Mouse (Mus musculus) heart, embryonic 12.5 days (tissue): ENCODE results near the gene Sept9. TPM values are rescaled to one million over a fixed set of nuclear protein-coding genes. Genes with fewer than 3 reads are reported as not detected.

Experiments used
- ATAC-seq: fragments of 200-750 bp; cut with Nextera tagmentation; 2 replicates; pipeline ENCODE4 v1.8.0; 2017; ENCODE audit warnings: moderate TSS enrichment, moderate library complexity; ENCODE audit not compliant: insufficient number of reproducible peaks, low FRiP score
- H3K27ac ChIP-seq: fragments of 300-500 bp; sonication (generic); 2 replicates; pipeline ENCODE4 v1.5.1; 2016; ENCODE audit warnings: mild to moderate bottlenecking, moderate library complexity; ENCODE audit not compliant: poor library complexity, severe bottlenecking
- H3K27me3 ChIP-seq: fragments of 300-500 bp; sonication (generic); replicated peaks from 2 replicates; pipeline ENCODE4 v1.6.1; 2016; ENCODE audit warnings: mild to moderate bottlenecking, moderate library complexity
- H3K36me3 ChIP-seq: fragments of 300-500 bp; sonication (generic); 2 replicates; pipeline ENCODE4 v1.6.1; 2016; ENCODE audit warnings: mild to moderate bottlenecking, moderate library complexity
- H3K4me1 ChIP-seq: fragments of 300-500 bp; sonication (generic); replicated peaks from 2 replicates; pipeline ENCODE4 v1.6.1; 2016; ENCODE audit warnings: mild to moderate bottlenecking
- H3K4me2 ChIP-seq: fragments of 300-500 bp; sonication (generic); 2 replicates; pipeline ENCODE4 v1.6.1; 2016; ENCODE audit warnings: mild to moderate bottlenecking, moderate library complexity
- H3K4me3 ChIP-seq: fragments of 300-500 bp; sonication (generic); 2 replicates; pipeline ENCODE4 v1.5.1; 2016; ENCODE audit warnings: mild to moderate bottlenecking
- H3K9ac ChIP-seq: fragments of 300-500 bp; sonication (generic); 2 replicates; pipeline ENCODE4 v1.6.1; 2016; ENCODE audit warnings: mild to moderate bottlenecking, moderate library complexity
- H3K9me3 ChIP-seq: fragments of 300-500 bp; sonication (generic); replicated peaks from 2 replicates; pipeline ENCODE4 v1.6.1; 2016; ENCODE audit warnings: mild to moderate bottlenecking, moderate library complexity
- WGBS: fragments of 180-500 bp; shearing (Covaris S2); methylation state at CpG from one replicate; pipeline ENCODE4 v1.1.7; 2016; 5-methylcytosine and 5-hydroxymethylcytosine counted together
- polyA plus RNA-seq: library from polyadenylated mRNA; unstranded; fragments of >200 nt; fragmentation: Nextera tagmentation; extraction: Ambion mirVana; gene quantifications from 2 replicates; pipeline ENCODE4 v1.2.1, GENCODE M21; 2016

The Sept9 gene
- polyA plus RNA-seq, 1 experiment from 2014 or later, result 103 TPM

DNA sequence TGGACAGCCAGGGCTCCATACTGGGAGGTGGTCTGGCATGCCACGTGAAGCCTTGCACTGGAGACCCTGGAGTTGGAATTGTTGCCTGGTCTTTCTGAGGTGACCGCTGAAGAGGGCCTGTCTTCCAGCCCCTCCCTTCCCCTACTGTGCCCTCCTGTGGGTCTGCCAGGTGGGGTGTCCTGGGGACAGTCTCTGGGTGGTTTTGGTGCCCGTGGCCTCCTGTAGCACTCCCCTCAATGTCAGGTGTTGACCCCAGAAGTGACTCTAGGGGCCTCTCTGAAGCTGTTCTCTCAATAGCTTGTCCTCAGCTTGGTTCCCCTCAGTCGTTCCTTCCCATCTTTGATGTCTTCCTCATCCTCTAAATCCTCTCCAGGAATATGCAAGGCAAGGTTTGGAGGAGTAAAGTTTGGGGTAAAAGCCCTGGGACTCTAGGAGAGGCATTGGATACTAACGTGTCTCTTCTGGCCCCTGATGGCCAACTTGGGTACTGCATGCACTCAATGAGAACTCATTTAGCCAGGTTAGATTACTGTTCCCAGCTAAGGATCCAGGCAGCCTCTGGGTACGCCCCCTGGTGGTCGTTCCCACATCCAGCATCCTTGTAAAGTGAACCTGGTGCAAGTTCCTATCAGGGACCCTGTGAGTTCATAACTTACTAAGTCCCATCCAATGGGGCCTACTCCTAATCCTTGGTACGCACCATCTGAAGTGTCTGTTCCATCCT is 158.6 kb downstream of the Sept9 start:
- ATAC-seq, result no peak
- Histone ChIP-seq H3K4me1 (no peaks in the 10 kb centered on the region), H3K27me3 (no peaks in the 10 kb centered on the region), H3K27ac (no peak overlapping the region), H3K4me3 (no peak overlapping the region), H3K9ac (no peak overlapping the region), H3K9me3 (0 out of 2 replicates have a peak, but pooled peaks cover 8% of the 10 kb centered on the region), H3K36me3 (peaks cover 85% of the 10 kb centered on the region), H3K4me2 (no peak overlapping the region)
- 40% methylated on average over 8 of the region's 8 CpGs for WGBS

DNA sequence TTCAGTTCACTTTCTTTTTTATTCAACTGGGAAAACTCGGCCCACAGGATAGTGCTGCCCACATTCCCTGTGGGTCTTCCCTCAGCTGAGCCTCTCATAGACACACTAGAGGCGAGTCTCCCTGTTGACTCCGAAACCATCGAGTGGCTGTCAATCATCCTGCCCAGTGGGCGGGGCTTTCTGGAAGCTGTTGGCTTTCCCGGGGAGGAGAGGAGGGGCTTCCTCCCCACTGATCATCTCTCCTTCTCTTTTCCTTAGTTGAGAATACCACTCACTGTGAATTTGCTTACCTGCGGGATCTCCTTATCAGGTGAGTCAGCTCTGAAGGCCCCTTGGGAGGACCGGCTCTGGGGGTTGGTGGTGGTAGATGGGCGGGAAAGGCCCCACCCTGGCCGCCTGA is 159.7 kb downstream of the Sept9 start:
- peaks cover 77% of the 10 kb centered on the region for H3K36me3 ChIP-seq
- H3K9me3 ChIP-seq, result 0 out of 2 replicates have a peak, but pooled peaks cover 8% of the 10 kb centered on the region
- no peaks in the 10 kb centered on the region for H3K4me1 ChIP-seq
- no peak overlapping the region for H3K9ac ChIP-seq
- no peaks in the 10 kb centered on the region for H3K27me3 ChIP-seq
- H3K27ac ChIP-seq, result no peak overlapping the region
- no peak overlapping the region for H3K4me2 ChIP-seq
- ATAC-seq, result no peak
- no peak overlapping the region for H3K4me3 ChIP-seq
- WGBS, result 72% methylated on average over 10 of the region's 10 CpGs

DNA sequence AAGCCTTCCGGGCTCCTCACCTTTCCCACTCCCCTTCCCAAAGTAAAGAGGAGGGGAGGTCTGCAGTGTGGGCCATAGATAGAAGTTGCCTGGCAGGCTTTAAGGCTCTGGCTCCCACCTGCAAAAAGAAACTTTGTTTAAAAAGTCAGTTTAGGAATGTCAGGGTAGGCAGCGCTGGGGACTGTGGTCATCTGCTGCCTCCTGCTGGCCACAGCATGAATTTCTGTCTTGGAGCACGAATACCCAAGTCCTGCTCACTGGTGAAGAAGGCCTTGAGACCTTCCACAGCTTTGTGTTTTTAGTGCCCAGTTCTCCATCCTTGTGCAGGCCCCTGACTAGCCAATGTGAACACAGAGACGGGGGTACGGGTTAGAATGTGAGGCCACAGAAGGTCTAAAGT is 160.4 kb downstream of the Sept9 start:
- peaks cover 70% of the 10 kb centered on the region for H3K36me3 ChIP-seq
- H3K27me3 ChIP-seq, result no peaks in the 10 kb centered on the region
- ATAC-seq, result no peak
- H3K9ac ChIP-seq, result no peak overlapping the region
- no peak overlapping the region for H3K4me3 ChIP-seq
- no peaks in the 10 kb centered on the region for H3K4me1 ChIP-seq
- no peak overlapping the region for H3K4me2 ChIP-seq
- 63% methylated on average over 5 of the region's 5 CpGs for WGBS
- H3K27ac ChIP-seq, result no peak overlapping the region
- H3K9me3 ChIP-seq, result 0 out of 2 replicates have a peak, but pooled peaks cover 8% of the 10 kb centered on the region

- Histone ChIP-seq H3K4me1 (no peaks in the 10 kb centered on the region), H3K9ac (no peak overlapping the region), H3K4me3 (no peak overlapping the region), H3K9me3 (0 out of 2 replicates have a peak, but pooled peaks cover 4% of the 10 kb centered on the region), H3K27ac (no peak overlapping the region), H3K36me3 (peaks cover 63% of the 10 kb centered on the region), H3K4me2 (no peak overlapping the region), H3K27me3 (no peaks in the 10 kb centered on the region)
- WGBS, result 80% methylated on average over 7 of the region's 7 CpGs
- no peak for ATAC-seq
Observed at GRCm38 (mm10) chr11:117360561-117360960, 161.1 kb downstream of the Sept9 start.

GRCm38 (mm10) chr11:117362307-117362706 is 162.8 kb downstream of the Sept9 start:
- 79% methylated on average over 2 of the region's 2 CpGs for WGBS
- no peak overlapping the region for H3K9ac ChIP-seq
- no peaks in the 10 kb centered on the region for H3K27me3 ChIP-seq
- H3K4me3 ChIP-seq, result no peak overlapping the region
- no peaks in the 10 kb centered on the region for H3K9me3 ChIP-seq
- H3K4me1 ChIP-seq, result no peaks in the 10 kb centered on the region
- H3K4me2 ChIP-seq, result no peak overlapping the region
- H3K27ac ChIP-seq, result no peak overlapping the region
- ATAC-seq, result no peak
- peaks cover 45% of the 10 kb centered on the region for H3K36me3 ChIP-seq

- Histone ChIP-seq H3K4me2 (no peak overlapping the region), H3K9ac (no peak overlapping the region), H3K27ac (no peak overlapping the region), H3K9me3 (no peaks in the 10 kb centered on the region), H3K4me3 (no peak overlapping the region), H3K4me1 (no peaks in the 10 kb centered on the region), H3K27me3 (no peaks in the 10 kb centered on the region), H3K36me3 (peaks cover 38% of the 10 kb centered on the region)
- WGBS, result 69% methylated on average over 3 of the region's 3 CpGs
- no peak for ATAC-seq
Observed at GRCm38 (mm10) chr11:117363918-117364317, 164.5 kb downstream of the Sept9 start.

DNA sequence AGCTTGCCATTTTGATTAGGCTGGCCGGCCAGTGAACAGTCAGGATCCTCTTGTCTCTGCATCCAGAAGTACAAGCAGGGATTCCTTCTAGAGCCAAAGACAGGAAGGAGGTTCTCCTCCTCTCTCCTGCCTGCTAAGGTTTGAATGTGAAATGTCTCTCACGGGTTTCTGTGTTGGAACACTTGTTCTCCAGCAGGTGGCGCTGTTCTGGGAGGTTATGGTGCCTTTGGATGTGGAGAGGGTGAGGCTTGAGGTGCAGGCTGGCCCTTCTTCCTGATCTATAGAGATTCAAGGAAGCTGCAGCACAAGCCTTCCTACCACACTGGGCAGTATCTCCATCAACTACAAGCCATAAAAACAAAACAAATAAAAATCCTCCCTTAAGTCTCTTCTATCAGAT is 167.0 kb downstream of the Sept9 start:
- 15% methylated on average over 3 of the region's 3 CpGs for WGBS
- Histone ChIP-seq H3K27me3 (no peaks in the 10 kb centered on the region), H3K9ac (no peak overlapping the region), H3K4me2 (no peak overlapping the region), H3K36me3 (peaks cover 19% of the 10 kb centered on the region), H3K4me3 (no peak overlapping the region), H3K9me3 (no peaks in the 10 kb centered on the region), H3K4me1 (peaks cover 16% of the 10 kb centered on the region), H3K27ac (no peak overlapping the region)
- no peak for ATAC-seq

- no peak overlapping the region for H3K4me3 ChIP-seq
- H3K27ac ChIP-seq, result no peak overlapping the region
- peaks cover 14% of the 10 kb centered on the region for H3K36me3 ChIP-seq
- no peak overlapping the region for H3K4me2 ChIP-seq
- no peak overlapping the region for H3K9ac ChIP-seq
- no peak for ATAC-seq
- no peaks in the 10 kb centered on the region for H3K27me3 ChIP-seq
- peaks cover 16% of the 10 kb centered on the region for H3K4me1 ChIP-seq
- 70% methylated on average over 7 of the region's 7 CpGs for WGBS
- H3K9me3 ChIP-seq, result no peaks in the 10 kb centered on the region
Observed at GRCm38 (mm10) chr11:117366861-117367357, 167.4 kb downstream of the Sept9 start.

DNA sequence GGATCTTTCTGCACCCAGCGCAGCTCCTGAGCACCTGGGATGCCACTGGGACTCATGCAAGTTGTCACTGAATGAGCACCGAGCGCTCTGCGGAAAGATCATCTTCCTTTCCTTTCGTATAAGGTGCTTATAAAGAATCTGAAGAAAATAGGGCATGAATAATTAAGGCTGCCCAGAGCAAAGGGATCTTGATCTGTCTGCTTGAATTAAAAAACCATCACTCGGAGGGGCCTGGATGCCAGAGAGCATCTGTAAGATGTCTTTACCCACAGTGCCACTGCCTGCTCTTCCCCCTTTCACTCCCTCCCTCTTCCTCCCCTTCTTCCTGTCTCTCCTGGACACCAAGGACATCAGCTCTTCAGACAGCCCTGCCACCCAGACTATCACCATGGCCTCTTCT is 168.5 kb downstream of the Sept9 start:
- no peak overlapping the region for H3K4me3 ChIP-seq
- H3K4me2 ChIP-seq, result no peak overlapping the region
- H3K36me3 ChIP-seq, result peaks cover 4% of the 10 kb centered on the region; the same call in 1 of the 2 replicates
- ATAC-seq, result no peak
- no peaks in the 10 kb centered on the region for H3K9me3 ChIP-seq
- no peak overlapping the region for H3K27ac ChIP-seq
- 89% methylated on average over 6 of the region's 6 CpGs for WGBS
- no peaks in the 10 kb centered on the region for H3K27me3 ChIP-seq
- peaks cover 16% of the 10 kb centered on the region for H3K4me1 ChIP-seq
- H3K9ac ChIP-seq, result no peak overlapping the region

DNA sequence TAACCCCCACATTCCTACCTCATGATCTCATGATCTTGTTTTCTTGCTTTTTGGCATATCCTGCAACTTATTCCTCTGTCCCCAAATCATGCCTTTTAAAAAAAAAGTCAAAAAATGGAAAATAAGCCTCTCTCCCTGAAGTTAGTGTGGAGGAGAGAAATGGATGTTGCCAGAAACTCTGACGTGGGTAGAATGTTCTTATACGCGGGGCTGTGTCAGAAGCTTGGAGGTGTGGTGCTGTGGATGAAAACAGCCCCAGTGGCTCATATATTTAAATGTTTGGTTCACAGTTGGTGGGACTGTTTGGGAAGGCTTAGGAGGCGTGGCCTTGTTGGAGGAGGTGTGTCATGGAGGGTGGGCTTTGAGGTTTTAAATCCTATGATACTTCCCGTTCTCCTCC is 169.9 kb downstream of the Sept9 start:
- Histone ChIP-seq H3K36me3 (no peaks in the 10 kb centered on the region), H3K27ac (no peak overlapping the region), H3K4me1 (peaks cover 16% of the 10 kb centered on the region), H3K9ac (no peak overlapping the region), H3K27me3 (no peaks in the 10 kb centered on the region; the same call in 1 of the 2 replicates), H3K4me3 (no peak overlapping the region), H3K4me2 (no peak overlapping the region), H3K9me3 (no peaks in the 10 kb centered on the region)
- WGBS, result 91% methylated on average over 5 of the region's 5 CpGs
- no peak for ATAC-seq

- Histone ChIP-seq H3K9ac (no peak overlapping the region), H3K4me3 (no peak overlapping the region), H3K9me3 (no peaks in the 10 kb centered on the region), H3K36me3 (no peaks in the 10 kb centered on the region), H3K27me3 (peaks cover 7% of the 10 kb centered on the region), H3K4me1 (peaks cover 16% of the 10 kb centered on the region), H3K27ac (no peak overlapping the region), H3K4me2 (no peak overlapping the region)
- 41% methylated on average over 5 of the region's 5 CpGs for WGBS
- no peak for ATAC-seq
Observed at GRCm38 (mm10) chr11:117370262-117370850, 170.9 kb downstream of the Sept9 start.
